Mouse (Mus musculus): ENCODE results near the gene Naa30. TPM values are rescaled to one million over a fixed set of nuclear protein-coding genes. Genes with fewer than 3 reads are reported as not detected.
"Not testable (repeated sequence)": the region's sequence is repeated elsewhere in the genome, so short reads cannot be mapped to it uniquely, and the experiment has no call there.

The Naa30 gene
- polyA plus RNA-seq, 1 experiment = not detected

- no peak overlapping the region for H3K4me3 ChIP-seq (ENCODE audit: insufficient read depth, low read depth, low read length)
- no peak overlapping the region for H3K27ac ChIP-seq (ENCODE audit: insufficient read depth, low read depth, low read length)
- TF ChIP-seq CTCF (IDR thresholded peaks at IDR 0.05; ENCODE audit: insufficient read depth, low read depth, low read length) = no peak
- no peak for TF ChIP-seq POLR2A (IDR thresholded peaks at IDR 0.05; ENCODE audit: insufficient read depth, low read depth, low read length)
- H3K4me1 ChIP-seq (ENCODE audit: control insufficient read depth, insufficient read depth, low read length) = no peaks in the 10 kb centered on the region
- WGBS = 56% methylated on average over 7 of the region's 7 CpGs
Measured at GRCm38 (mm10) chr14:49218677-49219076, 46.7 kb downstream of the Naa30 start.

GRCm38 (mm10) chr14:49219466-49220022 is 47.5 kb downstream of the Naa30 start:
- WGBS = 93% methylated on average over 4 of the region's 4 CpGs
- H3K27ac ChIP-seq (ENCODE audit: insufficient read depth, low read depth, low read length); H3K4me1 ChIP-seq (ENCODE audit: control insufficient read depth, insufficient read depth, low read length); H3K4me3 ChIP-seq (ENCODE audit: insufficient read depth, low read depth, low read length): not testable (repeated sequence)

GRCm38 (mm10) chr14:49221771-49222170 is 49.7 kb downstream of the Naa30 start:
- TF ChIP-seq CTCF (IDR thresholded peaks at IDR 0.05; ENCODE audit: insufficient read depth, low read depth, low read length) = no peak
- no peak for TF ChIP-seq POLR2A (IDR thresholded peaks at IDR 0.05; ENCODE audit: insufficient read depth, low read depth, low read length)
- Histone ChIP-seq H3K27ac (ENCODE audit: insufficient read depth, low read depth, low read length) (no peak overlapping the region), H3K4me3 (ENCODE audit: insufficient read depth, low read depth, low read length) (no peak overlapping the region), H3K4me1 (ENCODE audit: control insufficient read depth, insufficient read depth, low read length) (no peaks in the 10 kb centered on the region)
- 97% methylated on average over 2 of the region's 2 CpGs for WGBS

- no peak overlapping the region for H3K27ac ChIP-seq (ENCODE audit: insufficient read depth, low read depth, low read length)
- WGBS = 80% methylated on average over 7 of the region's 7 CpGs
- TF ChIP-seq POLR2A (IDR thresholded peaks at IDR 0.05; ENCODE audit: insufficient read depth, low read depth, low read length) (no peak), CTCF (IDR thresholded peaks at IDR 0.05; ENCODE audit: insufficient read depth, low read depth, low read length) (no peak)
- no peak overlapping the region for H3K4me3 ChIP-seq (ENCODE audit: insufficient read depth, low read depth, low read length)
- H3K4me1 ChIP-seq (ENCODE audit: control insufficient read depth, insufficient read depth, low read length) = no peaks in the 10 kb centered on the region
Measured at GRCm38 (mm10) chr14:49226471-49226870, 54.4 kb downstream of the Naa30 start.

GRCm38 (mm10) chr14:49226986-49227385 is 55.0 kb downstream of the Naa30 start:
- 80% methylated on average over 11 of the region's 11 CpGs for whole genome bisulfite sequencing
- Histone ChIP-seq H3K27ac (ENCODE audit: insufficient read depth, low read depth, low read length) (no peak overlapping the region), H3K4me1 (ENCODE audit: control insufficient read depth, insufficient read depth, low read length) (no peaks in the 10 kb centered on the region), H3K4me3 (ENCODE audit: insufficient read depth, low read depth, low read length) (no peak overlapping the region)
- TF ChIP-seq CTCF (IDR thresholded peaks at IDR 0.05; ENCODE audit: insufficient read depth, low read depth, low read length) (no peak), POLR2A (IDR thresholded peaks at IDR 0.05; ENCODE audit: insufficient read depth, low read depth, low read length) (no peak)

- WGBS = 95% methylated on average over 3 of the region's 3 CpGs
- Histone ChIP-seq H3K4me1 (ENCODE audit: control insufficient read depth, insufficient read depth, low read length) (no peaks in the 10 kb centered on the region), H3K27ac (ENCODE audit: insufficient read depth, low read depth, low read length) (no peak overlapping the region), H3K4me3 (ENCODE audit: insufficient read depth, low read depth, low read length) (no peak overlapping the region)
- no peak for TF ChIP-seq POLR2A (IDR thresholded peaks at IDR 0.05; ENCODE audit: insufficient read depth, low read depth, low read length)
- TF ChIP-seq CTCF (IDR thresholded peaks at IDR 0.05; ENCODE audit: insufficient read depth, low read depth, low read length) = no peak
Measured at GRCm38 (mm10) chr14:49231845-49232244, 59.8 kb downstream of the Naa30 start.

GRCm38 (mm10) chr14:49234788-49235515 is 62.9 kb downstream of the Naa30 start:
- WGBS = 69% methylated on average over 9 of the region's 9 CpGs
- no peak overlapping the region for H3K4me3 ChIP-seq (ENCODE audit: insufficient read depth, low read depth, low read length)
- H3K4me1 ChIP-seq (ENCODE audit: control insufficient read depth, insufficient read depth, low read length) = peaks cover 3% of the 10 kb centered on the region
- TF ChIP-seq POLR2A (IDR thresholded peaks at IDR 0.05; ENCODE audit: insufficient read depth, low read depth, low read length) (no peak), CTCF (IDR thresholded peaks at IDR 0.05; ENCODE audit: insufficient read depth, low read depth, low read length) (no peak)
- no peak overlapping the region for H3K27ac ChIP-seq (ENCODE audit: insufficient read depth, low read depth, low read length)

- Histone ChIP-seq H3K4me3 (ENCODE audit: insufficient read depth, low read depth, low read length) (no peak overlapping the region), H3K4me1 (ENCODE audit: control insufficient read depth, insufficient read depth, low read length) (peaks cover 11% of the 10 kb centered on the region), H3K27ac (ENCODE audit: insufficient read depth, low read depth, low read length) (no peak overlapping the region)
- WGBS = 25% methylated on average over 11 of the region's 11 CpGs
- TF ChIP-seq CTCF (IDR thresholded peaks at IDR 0.05; ENCODE audit: insufficient read depth, low read depth, low read length) (no peak), POLR2A (IDR thresholded peaks at IDR 0.05; ENCODE audit: insufficient read depth, low read depth, low read length) (no peak)
Measured at GRCm38 (mm10) chr14:49238206-49238605, 66.2 kb downstream of the Naa30 start.

Other genes starting within 250 kb of the Naa30 start
- not detected in 2 replicates for gene Ap5m1, start 106.1 kb upstream of the Naa30 start, polyA plus RNA-seq (2012; ENCODE audit: insufficient read depth, insufficient read length, low replicate concordance, missing spikeins)
- not detected in 2 replicates for gene Exoc5, start 105.6 kb upstream of the Naa30 start, polyA plus RNA-seq (2012; ENCODE audit: insufficient read depth, insufficient read length, low replicate concordance, missing spikeins)
- gene ccdc198, start 73.2 kb downstream of the Naa30 start, polyA plus RNA-seq (2012; ENCODE audit: insufficient read depth, insufficient read length, low replicate concordance, missing spikeins) = not detected in 2 replicates